Mouse (Mus musculus) thymus, postnatal 10 days (tissue): ENCODE data around the gene Sdhc.

ENCODE experiments used
- DNase-seq, 2 experiments: peaks; one replicate each; pipeline ENCODE4 v3.0.0; 2021; ENCODE audit warnings: low spot score in 2 of 2

Gene Sdhc

DNA sequence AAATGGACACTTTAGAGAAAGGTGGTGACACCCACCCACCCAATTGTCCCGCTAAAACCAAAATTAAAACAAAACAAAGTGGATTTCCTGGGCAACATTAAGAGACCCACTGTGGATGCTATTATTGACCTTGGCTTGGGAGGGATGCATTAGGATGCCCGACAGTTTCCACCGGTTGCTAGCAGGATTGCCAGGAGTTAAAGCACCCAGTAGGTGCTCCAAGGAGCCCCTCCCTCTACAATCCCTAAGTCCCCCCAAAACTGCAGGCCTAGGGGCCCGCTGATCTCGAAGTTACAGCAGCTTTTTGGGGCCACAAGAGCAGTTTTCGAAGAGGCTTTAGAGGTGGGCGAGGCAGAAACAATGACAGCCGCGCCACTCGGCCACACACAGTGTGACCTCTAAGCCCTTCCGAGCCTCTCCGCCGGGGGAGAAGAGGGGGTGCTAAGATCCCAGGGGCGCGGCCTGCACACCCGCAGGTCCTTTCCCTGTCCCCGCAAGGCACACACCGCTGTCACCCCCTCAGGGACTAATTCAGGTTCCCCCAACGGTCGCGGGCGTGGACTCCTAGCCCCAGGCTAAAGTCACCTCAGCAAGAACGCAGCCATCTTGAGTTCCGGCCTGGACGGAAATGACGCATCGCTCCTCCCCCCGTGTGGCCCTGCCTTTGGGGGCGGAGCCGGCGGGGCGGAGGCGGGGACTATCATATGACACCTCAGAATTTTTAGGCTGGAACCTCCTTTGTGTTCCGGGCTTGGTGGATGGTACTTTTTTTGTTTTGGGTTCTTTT is at the start of gene Sdhc, which contains the start of gene Mpz:
Gene Sdhc (minus strand): TSS at position 630 of the 787 bp plus-strand sequence.
Gene Mpz (plus strand): TSS at position 738 of the 787 bp plus-strand sequence.
- DNase-seq, result peak; percentile 89 to 95

DNA sequence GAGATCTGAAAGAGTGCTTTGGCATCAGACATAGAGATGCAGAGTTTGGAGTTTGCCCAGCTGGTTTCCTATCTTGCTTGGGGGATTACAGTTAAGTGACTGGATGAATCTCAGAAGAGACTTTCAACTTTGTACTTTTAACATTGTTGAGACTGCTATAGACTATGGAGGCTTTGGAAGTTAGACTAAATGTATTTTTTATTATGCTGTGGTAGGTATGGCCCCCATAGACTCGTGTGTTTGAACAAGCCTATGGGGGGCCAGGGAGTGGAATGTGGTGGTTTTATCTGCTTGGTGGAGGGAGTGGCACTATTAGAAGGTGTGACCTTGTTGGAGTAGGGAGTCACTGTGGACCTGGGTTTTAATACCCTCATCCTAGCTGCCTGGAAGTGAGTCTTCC is 49.1 kb upstream of the Sdhc start:
- no peak for DNase-seq

DNA sequence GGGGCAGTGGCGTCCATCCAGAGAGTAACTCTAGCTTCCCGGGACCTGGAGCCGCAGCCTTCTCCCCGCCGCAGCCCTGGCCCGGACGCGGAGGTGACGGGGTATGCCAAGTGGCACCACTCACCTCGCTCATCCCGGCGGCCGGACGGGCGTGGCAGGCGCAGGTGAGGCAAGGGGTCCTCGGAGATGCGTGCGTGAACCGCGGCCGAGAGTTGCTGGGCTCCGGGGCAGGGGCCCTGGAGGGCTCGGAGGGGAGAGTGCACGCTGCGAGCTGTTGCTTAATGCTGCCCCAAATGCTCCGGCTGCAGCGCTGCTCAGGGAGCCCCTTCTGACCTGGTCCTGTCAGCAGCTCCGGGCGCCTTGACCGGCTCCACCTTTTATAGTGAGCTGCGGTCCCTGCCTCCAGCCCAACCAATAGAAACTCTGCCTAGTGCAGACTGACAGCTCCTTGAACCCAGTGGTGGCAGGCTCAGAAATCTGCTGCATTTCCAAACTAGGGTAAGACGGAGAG is 45.5 kb upstream of the Sdhc start, which contains the start of gene Pcp4l1:
Gene Pcp4l1 (minus strand): TSS at position 382 of the 511 bp plus-strand sequence.
- DNase-seq, result no peak

DNA sequence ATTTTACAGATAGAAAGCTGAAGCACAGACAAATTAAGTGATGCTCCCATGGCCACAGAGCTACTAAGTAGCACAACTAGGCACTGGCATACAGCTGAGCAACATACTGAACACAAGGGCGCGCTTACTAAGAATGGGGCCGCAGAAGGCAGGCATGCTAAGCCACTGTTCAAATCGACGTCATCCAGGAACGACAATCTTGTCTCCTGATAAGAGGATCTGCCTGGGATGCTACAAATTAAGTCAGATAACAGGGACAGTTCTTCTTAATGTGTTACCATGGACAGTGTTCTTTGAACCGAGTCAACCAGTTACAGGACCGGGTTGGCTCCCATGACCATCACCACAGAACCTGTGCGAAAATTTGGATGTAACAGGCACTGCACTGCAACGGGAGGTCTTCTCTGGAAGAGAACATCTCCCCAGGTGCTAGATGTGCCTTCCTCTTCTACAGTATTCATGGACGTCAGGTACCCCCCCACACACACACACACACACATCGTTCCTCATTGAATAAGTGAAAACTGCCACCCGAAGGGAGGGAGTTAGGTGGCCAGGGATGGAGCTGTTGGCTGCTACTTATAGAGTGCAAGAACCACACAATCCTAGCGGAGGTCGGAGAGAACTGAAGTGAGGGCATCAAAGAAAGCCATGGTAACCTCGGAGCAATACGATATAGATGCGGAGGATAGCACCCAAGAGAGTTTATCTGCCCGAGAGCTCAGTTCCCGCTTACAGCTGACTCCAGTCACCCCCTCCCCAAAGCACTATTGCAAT is 44.8 kb upstream of the Sdhc start:
- DNase-seq, result no peak

DNA sequence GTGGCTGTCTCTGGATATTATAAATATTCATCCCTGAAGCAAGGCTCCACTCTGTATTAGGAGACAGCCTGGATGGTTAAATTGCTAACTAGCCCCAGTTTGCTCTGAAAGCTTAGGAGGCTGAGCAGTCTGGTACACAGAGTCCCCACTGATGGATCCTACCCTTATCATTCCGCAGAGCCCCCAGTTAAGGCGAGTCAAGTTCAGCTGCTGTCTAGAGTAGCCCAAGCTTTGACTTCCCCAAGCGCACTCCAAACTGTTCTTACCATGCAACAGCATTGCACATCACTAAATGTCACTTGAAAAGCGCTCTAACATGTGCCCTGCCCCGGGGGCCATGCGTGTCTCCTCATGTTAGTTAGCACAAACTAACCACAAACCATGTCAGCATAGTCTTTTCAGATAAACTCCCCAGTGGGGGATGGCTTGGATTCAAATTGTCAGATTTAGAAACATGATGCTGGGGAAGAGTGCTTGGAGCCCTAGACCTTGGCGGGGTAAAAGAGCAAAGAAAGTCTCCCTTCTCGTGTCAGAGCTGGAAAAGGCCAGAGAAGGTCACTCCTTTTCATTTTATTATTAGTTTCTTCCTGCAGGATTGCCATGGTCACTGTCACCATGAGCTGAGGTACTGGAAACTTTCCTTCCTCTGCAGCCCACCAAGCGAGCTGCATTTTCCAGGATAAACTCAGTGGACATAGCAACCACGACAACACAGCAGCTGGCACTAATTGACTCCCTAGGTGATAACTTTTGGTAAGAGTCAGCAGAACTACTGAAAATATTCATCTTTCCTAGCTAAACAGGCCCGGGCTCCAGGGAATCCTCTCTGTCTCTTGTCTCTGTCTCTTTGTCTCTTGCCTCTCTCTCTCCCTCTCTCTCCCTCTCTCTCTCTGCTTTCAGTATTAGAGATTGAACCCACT is 43.8 kb upstream of the Sdhc start:
- no peak for DNase-seq

DNA sequence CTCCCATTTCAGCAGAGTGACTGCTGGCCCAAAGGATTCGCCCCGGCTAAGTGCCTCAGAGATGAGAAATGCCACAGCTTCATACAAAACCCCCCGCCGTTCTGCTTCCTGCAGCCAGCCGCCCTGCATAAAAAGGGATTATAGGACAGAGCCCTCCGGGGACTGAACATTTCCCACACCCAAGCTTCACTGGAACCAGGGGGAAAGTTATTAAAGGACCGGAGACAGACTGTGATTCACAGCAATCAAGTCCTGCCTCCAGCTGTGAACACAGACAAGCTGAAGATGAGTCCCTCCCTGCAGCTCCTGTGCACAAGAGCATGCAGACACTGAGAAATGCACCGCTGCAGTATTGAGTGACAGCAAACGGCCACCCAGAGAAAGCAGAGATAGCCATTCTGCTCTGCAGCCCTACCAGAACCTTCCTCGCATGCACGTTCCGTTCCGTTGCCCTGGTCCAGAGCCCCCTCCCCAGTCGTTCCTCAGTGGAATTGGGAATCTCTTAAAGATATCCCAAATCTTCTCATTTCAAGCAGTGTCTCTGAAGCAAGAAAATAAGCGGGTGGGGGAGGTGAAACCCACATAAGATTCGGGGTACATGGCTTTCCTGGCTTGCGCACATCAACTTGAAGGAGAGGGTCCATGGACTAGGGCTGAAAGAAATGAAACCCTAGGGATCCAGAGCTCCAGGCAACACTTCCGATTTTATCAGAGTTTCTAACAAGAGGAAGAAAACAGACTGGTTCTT is 42.9 kb upstream of the Sdhc start:
- no peak for DNase-seq

DNA sequence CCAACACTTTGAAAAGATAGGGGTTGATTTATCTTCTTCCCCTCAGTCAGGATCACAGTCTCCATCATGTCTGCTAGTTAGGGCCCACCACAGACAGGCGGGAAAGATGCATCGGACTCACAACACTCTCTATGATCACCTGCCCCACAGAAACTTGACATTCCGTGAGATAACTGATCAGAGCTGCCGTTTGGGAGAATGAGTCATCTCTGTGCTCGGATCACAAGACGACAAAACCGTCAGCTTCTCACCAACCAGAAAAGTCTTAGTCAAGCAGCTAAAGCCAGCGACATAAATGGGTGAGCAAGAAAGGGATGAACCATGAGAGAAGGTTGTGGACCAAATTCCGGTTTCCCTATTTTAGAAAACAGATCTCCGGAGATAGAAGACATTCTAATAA is 41.9 kb upstream of the Sdhc start:
- no peak for DNase-seq

DNA sequence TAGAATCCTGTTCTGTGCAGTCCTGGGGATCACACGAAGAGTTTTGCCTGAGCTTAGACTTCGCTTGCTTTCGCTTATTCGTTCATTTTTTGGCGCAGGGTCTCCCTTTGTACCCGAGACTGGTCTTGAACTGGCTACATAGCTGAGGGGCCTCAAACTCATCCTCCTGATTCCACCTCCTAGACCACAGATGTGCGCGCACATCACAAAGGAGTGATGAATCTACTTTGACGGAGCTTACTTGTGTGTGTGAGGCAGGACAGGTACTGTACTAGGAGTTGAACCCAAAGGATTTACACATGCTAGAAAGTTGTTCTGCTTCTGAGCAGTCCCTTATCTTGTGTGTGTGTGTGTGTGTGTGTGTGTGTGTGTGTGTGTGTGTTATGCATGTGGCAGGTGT is 40.4 kb upstream of the Sdhc start:
- no peak for DNase-seq

DNA sequence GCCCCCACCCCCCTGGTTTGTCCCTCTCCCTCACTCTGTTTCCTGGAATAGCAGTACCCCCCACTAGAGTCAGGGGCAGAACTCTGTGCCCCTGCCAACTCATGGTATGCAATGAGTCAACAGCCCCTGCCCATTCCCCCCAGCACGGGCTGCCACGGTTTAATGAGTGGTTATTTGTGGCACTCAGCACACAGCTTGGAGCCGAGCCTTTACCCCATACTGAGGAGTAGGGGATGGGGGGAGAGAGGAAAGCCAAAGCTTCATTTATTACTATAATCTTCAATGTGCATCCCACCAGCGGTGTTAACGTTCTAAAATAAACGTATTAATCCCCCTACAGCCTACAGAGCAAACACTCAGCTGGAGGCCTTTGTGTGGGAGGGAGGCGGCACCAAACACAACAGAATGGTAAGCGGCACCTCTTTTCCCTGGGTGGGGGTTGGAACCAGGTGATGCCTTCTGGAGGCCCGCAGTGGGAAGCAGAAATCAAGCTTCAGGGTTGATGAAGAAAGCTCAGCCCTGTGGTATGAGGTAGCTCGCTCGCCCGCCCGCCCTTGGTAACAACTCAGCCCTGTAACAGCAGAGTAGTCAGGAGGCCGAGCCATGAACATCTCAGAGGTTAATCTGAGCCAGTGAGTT is 39.2 kb upstream of the Sdhc start:
- DNase-seq, result no peak

DNA sequence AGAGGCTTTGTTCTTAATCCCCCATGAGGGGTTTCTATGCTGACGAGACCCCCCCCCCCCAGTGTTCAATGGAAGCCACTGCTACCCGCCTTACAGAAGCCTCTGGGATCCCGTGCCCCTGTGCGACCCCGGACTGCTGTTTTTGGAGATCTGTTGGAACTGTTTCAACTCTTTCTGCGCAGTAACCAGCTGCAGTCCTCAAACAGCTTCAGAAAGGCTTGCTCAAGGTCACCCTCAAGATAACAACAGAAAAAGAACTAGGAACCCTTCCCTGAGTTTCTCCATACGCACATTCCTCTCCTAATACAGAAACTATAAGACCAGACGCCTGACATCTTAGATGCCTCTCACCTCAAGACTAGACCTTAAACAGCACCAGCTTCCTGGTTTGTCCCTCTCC is 38.6 kb upstream of the Sdhc start:
- no peak for DNase-seq

DNA sequence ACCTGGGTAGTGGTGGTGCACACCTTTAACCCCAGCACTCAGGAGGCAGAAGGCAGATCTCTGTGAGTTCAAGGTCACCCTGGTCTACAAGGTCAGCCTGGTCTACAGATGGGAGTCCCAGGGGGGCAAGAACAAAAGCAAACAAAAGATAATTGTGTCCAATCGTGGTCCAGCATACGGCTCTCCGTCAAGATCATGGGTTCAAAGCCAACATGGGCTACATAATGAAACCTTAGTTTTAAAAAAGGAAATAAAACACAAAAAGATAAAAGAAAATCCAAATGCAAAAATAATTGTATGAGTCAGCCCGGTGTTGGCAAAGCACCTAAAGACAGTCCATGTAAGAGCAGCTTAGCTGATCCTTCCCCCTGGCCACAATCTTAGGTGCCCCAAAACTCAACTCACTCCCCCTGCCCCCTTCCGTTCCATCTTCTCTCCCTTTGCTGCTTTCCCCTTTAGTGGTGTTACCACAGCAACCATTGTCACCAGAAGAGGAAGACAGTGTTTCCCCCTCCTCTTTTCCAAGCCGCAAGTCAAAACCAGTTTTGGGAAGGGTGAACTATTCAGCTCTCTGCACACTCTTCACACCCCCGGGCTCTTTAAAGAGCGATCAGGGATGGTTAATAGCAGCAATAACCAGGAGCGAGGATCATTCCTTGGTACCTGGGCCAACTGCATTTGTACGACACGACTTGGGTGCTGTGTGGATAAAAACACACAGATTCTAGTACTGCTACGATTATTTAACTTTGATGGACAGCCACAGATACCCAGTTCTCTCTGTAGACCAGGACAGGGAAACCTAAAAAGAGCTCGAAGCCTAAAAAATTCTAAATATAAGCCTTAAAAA is 37.7 kb upstream of the Sdhc start:
- no peak for DNase-seq

DNA sequence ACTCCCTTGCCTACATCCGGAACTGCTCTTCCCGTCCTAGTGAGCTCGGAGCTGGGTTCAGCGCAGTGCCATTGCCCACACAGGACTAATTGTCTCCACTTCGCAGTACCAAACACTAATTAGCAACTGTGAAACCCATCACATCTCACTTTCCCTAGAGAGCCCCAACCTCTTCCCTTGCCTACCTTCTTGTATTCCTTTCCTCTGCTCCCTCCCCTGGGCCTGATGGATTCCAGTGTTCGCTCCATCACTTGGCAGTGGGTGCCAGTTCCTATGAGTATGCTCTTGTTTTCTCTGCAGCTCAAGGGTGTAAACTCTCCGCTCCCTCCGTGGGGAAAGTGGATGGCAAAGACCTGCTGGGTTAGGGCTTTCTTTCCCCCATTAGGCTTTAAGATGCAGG is 35.3 kb upstream of the Sdhc start:
- DNase-seq, result no peak

DNA sequence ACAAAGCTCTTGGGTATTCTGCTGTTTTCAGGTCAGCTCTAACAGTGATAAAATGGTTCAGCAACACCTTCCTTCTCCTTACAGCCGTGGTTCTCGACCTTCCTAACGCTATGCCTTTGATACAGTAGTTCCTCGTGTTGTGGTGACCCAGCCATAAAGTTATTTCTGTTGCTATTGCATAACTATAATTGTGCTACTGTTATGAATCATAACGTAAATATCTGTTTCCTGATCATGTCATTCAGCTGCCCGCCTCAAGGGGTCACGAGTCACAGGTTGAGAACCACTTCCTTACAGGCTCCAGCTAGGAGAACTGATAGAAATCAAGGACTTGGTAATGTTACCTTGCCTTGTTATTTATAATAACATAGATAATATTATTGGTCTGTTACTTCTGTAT is 33.9 kb upstream of the Sdhc start:
- DNase-seq, result peak in 1 of 2 experiments; percentile 15

DNA sequence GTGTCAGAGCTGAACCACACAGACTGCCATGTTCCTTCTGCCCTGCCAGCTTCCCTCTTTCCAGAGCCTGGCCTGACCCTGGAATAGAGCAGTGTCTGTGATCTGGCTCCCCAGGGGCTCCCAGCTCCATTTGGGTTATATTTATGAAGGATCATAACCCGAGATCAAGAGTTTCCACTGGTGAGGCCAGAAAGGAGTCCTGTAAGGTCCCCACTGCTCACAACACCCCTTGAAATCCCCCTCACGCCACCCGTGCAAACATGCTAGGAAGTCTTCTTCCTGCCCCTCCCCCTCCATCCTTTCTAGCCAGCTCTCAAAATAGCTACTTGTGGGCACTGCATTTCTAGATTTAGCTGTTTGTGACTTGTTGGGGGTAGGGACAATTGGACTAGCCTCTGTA is 33.2 kb upstream of the Sdhc start:
- no peak for DNase-seq

DNA sequence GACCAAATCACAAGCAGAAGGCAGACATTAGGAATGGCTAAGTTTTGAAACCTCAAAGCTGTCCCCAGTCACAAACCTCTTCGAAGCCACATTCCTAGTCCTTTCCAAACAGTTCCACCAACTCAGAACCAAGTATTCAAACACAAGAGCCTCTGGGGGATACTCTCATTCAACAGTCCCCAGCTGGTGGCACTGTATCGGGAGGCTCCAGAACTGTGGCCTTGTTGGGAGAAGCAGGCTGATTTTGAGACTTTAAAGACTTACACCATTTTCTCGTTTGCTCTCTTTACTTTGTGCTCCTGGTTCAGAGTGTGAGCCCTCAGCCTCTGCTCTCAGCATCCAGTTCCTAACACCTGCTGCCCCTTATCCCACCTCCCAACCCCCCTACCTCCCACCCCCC is 32.6 kb upstream of the Sdhc start:
- no peak for DNase-seq

DNA sequence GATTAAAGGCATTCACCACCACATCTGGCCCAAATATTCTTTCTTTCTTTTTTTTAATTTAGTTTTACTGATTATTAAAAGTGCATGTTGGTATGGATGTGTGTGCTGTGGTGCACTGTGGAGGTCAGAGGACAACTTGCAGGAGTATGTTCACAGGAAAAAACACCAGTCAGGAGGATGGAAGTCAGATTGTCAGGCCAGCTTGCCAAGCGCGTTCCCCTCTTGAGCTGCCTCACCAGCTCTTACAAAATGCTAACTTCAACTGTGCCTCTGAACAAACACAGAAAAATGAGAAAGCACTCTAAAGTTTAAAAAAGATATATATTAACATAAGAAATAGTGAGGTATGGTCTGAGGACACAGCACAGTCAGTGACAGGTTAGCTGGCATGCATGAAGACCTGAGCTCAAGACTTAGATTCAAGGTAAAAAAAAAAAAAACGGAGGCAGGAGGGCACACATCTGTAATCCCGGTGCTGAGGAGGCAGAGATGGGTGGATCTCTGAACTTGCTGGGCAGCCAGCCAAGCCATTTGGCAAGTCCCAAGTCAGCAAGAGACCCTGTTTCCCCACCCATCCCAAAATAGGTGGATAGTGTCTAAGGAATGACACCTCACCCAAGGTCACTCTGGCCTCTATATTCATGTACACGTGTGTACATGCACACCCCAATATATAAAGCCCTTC is 29.2 kb upstream of the Sdhc start:
- DNase-seq, result no peak

DNA sequence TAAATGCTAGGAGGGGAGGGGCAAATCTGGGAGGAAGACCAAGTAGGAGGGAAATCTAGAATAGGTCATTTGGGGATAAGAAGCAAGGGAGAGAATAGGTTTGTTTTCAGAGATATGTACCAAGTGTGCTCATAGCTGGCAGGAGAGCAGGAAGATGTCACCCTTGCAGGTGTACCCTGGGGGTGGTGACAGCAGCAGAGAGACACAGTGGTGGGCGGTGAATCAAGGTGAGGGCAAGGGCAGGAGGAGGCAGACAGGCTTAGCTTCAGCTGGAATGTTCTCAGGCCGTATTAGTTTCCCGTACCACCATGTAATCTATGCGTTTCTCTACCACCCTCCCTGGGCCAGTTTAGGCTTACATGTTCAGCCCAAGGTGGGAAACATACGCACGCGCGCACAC is 22.4 kb upstream of the Sdhc start:
- no peak for DNase-seq

DNA sequence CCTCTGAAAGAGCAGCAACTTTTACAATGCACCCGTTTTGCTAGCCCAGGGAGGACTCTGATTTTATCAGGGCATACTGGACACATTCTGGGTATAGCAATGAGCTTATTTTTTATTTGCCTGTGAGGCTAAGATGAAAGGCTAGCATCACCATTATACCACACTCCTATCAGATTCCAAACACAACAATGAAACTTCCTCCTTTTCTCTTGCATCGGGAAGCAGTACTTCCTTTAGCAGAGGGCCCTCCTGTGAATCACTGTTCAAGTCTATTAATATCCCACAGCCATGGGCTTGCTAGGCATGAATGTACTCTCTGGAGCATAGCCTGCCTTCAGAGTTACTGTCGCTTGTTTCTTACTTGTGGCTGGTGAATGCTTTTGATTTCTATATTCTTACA is 20.7 kb upstream of the Sdhc start:
- DNase-seq, result no peak

DNA sequence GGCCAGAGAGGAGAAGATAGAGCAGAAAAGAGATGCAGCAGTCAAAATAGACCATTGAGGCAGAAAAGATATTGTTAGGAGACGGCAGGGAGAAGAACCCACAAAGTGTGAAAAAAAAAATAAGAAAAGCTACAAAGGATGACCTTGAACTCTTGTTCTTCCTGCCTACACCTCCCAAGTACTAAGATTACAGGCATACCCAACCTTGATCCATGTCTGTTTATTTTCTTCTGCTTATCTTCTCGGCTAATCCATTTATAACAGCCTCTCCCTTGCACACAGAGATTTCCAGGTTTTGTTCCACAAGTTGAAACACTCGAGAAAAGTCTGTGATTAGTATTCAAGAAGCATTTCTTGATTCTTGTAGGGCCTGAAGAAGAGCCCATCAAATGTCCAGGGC is 19.5 kb upstream of the Sdhc start:
- DNase-seq, result no peak
